Mouse (Mus musculus): ENCODE measurements around the gene Lix1.

- TF ChIP-seq CTCF (IDR thresholded peaks at IDR 0.05; ENCODE audit: extremely low read depth, insufficient read depth, insufficient read length, insufficient replicate concordance) (no peak), POLR2A (IDR thresholded peaks at IDR 0.05; ENCODE audit: low read depth, low read length) (no peak)
Measured at GRCm38 (mm10) chr17:17398664-17399063, 3.8 kb upstream of the Lix1 start.
